Mouse (Mus musculus): ENCODE data around the gene Ghrh. TPM values are rescaled to one million over a fixed set of nuclear protein-coding genes. Genes with fewer than 3 reads are reported as not detected.

Ghrh gene
- polyA plus RNA-seq, 1 experiment from 2014 or later, result not detected

DNA sequence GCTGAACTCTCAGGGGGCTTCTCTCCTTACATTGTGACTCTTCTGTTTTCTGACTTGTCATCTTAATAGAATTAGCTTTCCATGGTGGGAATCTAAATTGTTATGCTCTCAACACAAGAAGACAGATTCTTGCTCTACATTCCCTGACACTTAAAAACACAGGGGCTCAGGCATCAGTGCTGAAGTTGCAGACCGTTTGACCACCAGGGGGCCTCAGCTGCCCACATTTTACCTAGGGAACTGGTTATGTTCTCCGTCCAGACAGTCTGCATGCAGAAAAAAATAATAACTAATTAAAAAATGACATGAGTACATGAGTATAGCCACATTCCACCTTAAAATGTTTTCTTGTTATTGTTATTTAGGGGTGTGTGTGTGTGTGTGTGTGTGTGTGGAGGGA is 55.2 kb downstream of the Ghrh start:
- no peaks in the 10 kb centered on the region for H3K4me1 ChIP-seq (ENCODE audit: insufficient read depth, low read length)
- no peak overlapping the region for H3K4me2 ChIP-seq (replicated peaks; ENCODE audit: low read depth, low read length)
- 22% methylated on average over 2 of the region's 2 CpGs for WGBS
- no peak for ATAC-seq (ENCODE audit: low FRiP score, low TSS enrichment)
- H3K9me3 ChIP-seq (ENCODE audit: low read length), result no peaks in the 10 kb centered on the region
- H3K36me3 ChIP-seq (ENCODE audit: insufficient read depth, low read length), result peaks cover 71% of the 10 kb centered on the region
- no peaks in the 10 kb centered on the region for H3K27me3 ChIP-seq (ENCODE audit: insufficient read depth, low read length)
- no peak overlapping the region for H3K27ac ChIP-seq (ENCODE audit: low read length)
- no peak overlapping the region for H3K4me3 ChIP-seq (ENCODE audit: low read length)
- H3K9ac ChIP-seq (replicated peaks; ENCODE audit: low read length), result no peak overlapping the region

DNA sequence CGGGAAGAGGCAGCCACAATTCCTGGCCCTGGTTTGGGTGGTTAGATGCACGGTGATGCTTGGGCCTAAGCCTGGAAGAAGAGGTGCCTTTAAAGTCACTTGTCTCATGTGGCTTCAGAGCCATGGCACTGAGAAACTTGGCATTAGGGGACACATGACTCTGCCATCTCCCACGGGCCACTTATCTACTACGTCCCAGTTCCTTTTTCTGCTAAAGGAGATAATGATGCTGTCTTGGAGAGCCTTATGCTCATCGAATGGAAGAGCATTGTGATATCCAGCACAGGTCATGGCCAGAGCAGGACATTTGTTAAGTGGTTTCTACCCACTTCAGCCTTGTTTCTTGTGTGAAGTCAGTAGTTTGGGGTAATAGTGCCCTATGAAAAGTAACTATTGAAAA is 58.3 kb downstream of the Ghrh start:
- H3K27ac ChIP-seq (ENCODE audit: low read length), result no peak overlapping the region
- no peak overlapping the region for H3K4me2 ChIP-seq (replicated peaks; ENCODE audit: low read depth, low read length)
- peaks cover 58% of the 10 kb centered on the region for H3K36me3 ChIP-seq (ENCODE audit: insufficient read depth, low read length)
- H3K4me3 ChIP-seq (ENCODE audit: low read length), result no peak overlapping the region
- no peak overlapping the region for H3K9ac ChIP-seq (replicated peaks; ENCODE audit: low read length)
- H3K27me3 ChIP-seq (ENCODE audit: insufficient read depth, low read length), result no peaks in the 10 kb centered on the region
- 91% methylated on average over 5 of the region's 5 CpGs for WGBS
- no peaks in the 10 kb centered on the region for H3K4me1 ChIP-seq (ENCODE audit: insufficient read depth, low read length)
- ATAC-seq (ENCODE audit: low FRiP score, low TSS enrichment), result no peak
- no peaks in the 10 kb centered on the region for H3K9me3 ChIP-seq (ENCODE audit: low read length)

DNA sequence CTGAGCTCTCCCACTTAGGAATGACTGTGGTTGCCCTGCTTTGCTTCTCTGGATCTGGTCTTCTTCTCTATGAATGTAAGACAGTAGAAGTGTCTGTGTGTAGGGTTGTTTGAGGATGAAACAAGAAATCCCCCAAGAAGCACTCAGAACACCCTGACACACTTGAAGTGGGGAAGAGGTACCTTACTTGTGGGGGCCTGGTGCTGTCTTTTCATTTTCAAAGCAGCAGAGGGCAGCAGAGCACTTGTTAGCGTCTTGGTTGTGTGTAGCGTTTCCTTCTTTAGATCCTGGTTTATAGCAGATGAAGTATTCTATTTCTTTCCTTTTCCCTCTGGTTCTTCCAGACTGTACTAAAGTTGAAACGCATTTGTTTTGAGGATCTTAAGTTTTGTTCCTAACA is 59.8 kb downstream of the Ghrh start:
- H3K4me3 ChIP-seq (ENCODE audit: low read length), result no peak overlapping the region
- H3K27me3 ChIP-seq (ENCODE audit: insufficient read depth, low read length), result no peaks in the 10 kb centered on the region
- H3K4me1 ChIP-seq (ENCODE audit: insufficient read depth, low read length), result no peaks in the 10 kb centered on the region
- no peak overlapping the region for H3K27ac ChIP-seq (ENCODE audit: low read length)
- WGBS, result 23% methylated on average over 3 of the region's 3 CpGs
- H3K9me3 ChIP-seq (ENCODE audit: low read length), result no peaks in the 10 kb centered on the region
- H3K36me3 ChIP-seq (ENCODE audit: insufficient read depth, low read length), result peaks cover 61% of the 10 kb centered on the region
- ATAC-seq (ENCODE audit: low FRiP score, low TSS enrichment), result no peak
- H3K4me2 ChIP-seq (replicated peaks; ENCODE audit: low read depth, low read length), result no peak overlapping the region
- no peak overlapping the region for H3K9ac ChIP-seq (replicated peaks; ENCODE audit: low read length)

DNA sequence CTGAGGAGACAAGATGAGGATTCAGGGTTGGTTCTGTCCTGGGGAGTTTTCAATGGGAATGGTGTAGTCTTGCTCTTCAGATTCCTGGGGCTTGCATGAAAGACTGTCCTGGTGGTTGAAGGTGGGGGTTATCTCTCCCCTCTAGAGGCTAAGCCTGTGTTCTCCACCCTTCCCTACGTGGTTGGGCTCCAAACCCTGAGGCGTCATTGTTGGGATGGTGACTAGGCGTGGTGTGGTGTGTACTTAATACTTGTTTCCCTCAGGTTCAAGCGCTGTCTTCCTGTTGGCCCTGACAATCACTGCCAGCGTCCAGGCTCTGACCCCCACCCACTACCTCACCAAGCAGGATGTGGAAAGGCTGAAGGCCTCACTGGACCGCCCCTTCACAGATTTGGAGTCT is 64.0 kb downstream of the Ghrh start:
- Histone ChIP-seq H3K27me3 (ENCODE audit: insufficient read depth, low read length) (no peaks in the 10 kb centered on the region), H3K4me3 (ENCODE audit: low read length) (no peak overlapping the region), H3K36me3 (ENCODE audit: insufficient read depth, low read length) (peaks cover 25% of the 10 kb centered on the region; the same call in 1 of the 2 replicates), H3K4me2 (replicated peaks; ENCODE audit: low read depth, low read length) (no peak overlapping the region), H3K9me3 (ENCODE audit: low read length) (no peaks in the 10 kb centered on the region), H3K9ac (replicated peaks; ENCODE audit: low read length) (no peak overlapping the region), H3K4me1 (ENCODE audit: insufficient read depth, low read length) (peaks cover 17% of the 10 kb centered on the region), H3K27ac (ENCODE audit: low read length) (no peak overlapping the region)
- 93% methylated on average over 6 of the region's 6 CpGs for WGBS
- ATAC-seq (ENCODE audit: low FRiP score, low TSS enrichment), result no peak

Other genes with a start within 250 kb of the Ghrh start
- 25.9 and 27.1 TPM in 2 replicates for gene Samhd1, start 212.2 kb downstream of the Ghrh start, polyA plus RNA-seq (2015; fragmentation: Nextera tagmentation; extraction: Ambion mirVana)
- gene Rbl1, start 143.0 kb downstream of the Ghrh start, polyA plus RNA-seq (2015; fragmentation: Nextera tagmentation; extraction: Ambion mirVana), result 22.3 and 23.5 TPM in 2 replicates
- gene Rpn2, start 68.5 kb downstream of the Ghrh start, polyA plus RNA-seq (2015; fragmentation: Nextera tagmentation; extraction: Ambion mirVana), result 324 and 341 TPM in 2 replicates
- gene Mroh8, start 68.0 kb downstream of the Ghrh start, polyA plus RNA-seq (2015; fragmentation: Nextera tagmentation; extraction: Ambion mirVana), result 0.36 and 0.58 TPM in 2 replicates
- 82.5 and 83.7 TPM in 2 replicates for gene Manbal, start 20.1 kb upstream of the Ghrh start, polyA plus RNA-seq (2015; fragmentation: Nextera tagmentation; extraction: Ambion mirVana)
- 16.9 and 17.3 TPM in 2 replicates for gene Src, start 70.9 kb upstream of the Ghrh start, polyA plus RNA-seq (2015; fragmentation: Nextera tagmentation; extraction: Ambion mirVana)
- gene Nnat, start 212.6 kb upstream of the Ghrh start, polyA plus RNA-seq (2015; fragmentation: Nextera tagmentation; extraction: Ambion mirVana), result 227 and 246 TPM in 2 replicates
- gene Blcap, start 223.8 kb upstream of the Ghrh start, polyA plus RNA-seq (2015; fragmentation: Nextera tagmentation; extraction: Ambion mirVana), result 55.8 and 60.8 TPM in 2 replicates

Data from kidney, embryonic 16.5 days (tissue).